Mouse (Mus musculus) erythroid progenitor cell, adult 5-6 weeks (primary cell): ENCODE data around the gene Hoxd10. TPM values are rescaled to one million over a fixed set of nuclear protein-coding genes. Genes with fewer than 3 reads are reported as not detected.

ENCODE experiments used
- ATAC-seq: replicated peaks from 2 replicates; pipeline ENCODE4 v1.8.0; 2016; ENCODE audit warnings: moderate number of reproducible peaks, mild to moderate bottlenecking, moderate TSS enrichment, inconsistent platforms; ENCODE audit not compliant: poor library complexity, low FRiP score, severe bottlenecking
- total RNA-seq, 2 experiments: library from RNA; stranded (forward) in 1 of 2; stranded (reverse) in 1 of 2; fragments of 150-400 nt in 1 of 2; fragments of 186-747, 209-891 nt in 1 of 2; gene quantifications; 2 replicates each; pipeline versions ENCODE4 v1.2.3 to v1.2.4; 2015 to 2017; ENCODE audit warnings: low replicate concordance in 2 of 2

The Hoxd10 gene
- total RNA-seq (2015; ENCODE audit: low replicate concordance), result not detected in 2 replicates
- total RNA-seq (2017; ENCODE audit: low replicate concordance), result not detected in 2 replicates

- ATAC-seq, result no peak
These were observed at the start of gene Hoxd10 for GRCm38 (mm10) chr2:74691022-74691951. TSS of gene Hoxd10 (plus strand) at chr2:74691924.

GRCm38 (mm10) chr2:74642431-74642830 is 49.3 kb upstream of the Hoxd10 start:
- no peak for ATAC-seq

- no peak for ATAC-seq
These were observed 46.1 kb upstream of the Hoxd10 start for GRCm38 (mm10) chr2:74645631-74646030.

- no peak for ATAC-seq
These were observed 44.5 kb upstream of the Hoxd10 start for GRCm38 (mm10) chr2:74647082-74647864.

GRCm38 (mm10) chr2:74652996-74653340 is 38.8 kb upstream of the Hoxd10 start:
- no peak for ATAC-seq

- no peak for ATAC-seq
These were observed 37.8 kb upstream of the Hoxd10 start for GRCm38 (mm10) chr2:74653781-74654535.

GRCm38 (mm10) chr2:74654743-74655419 is 36.8 kb upstream of the Hoxd10 start:
- ATAC-seq, result no peak

- ATAC-seq, result no peak
These were observed 36.3 kb upstream of the Hoxd10 start for GRCm38 (mm10) chr2:74655420-74655781.

GRCm38 (mm10) chr2:74655821-74656631 is 35.7 kb upstream of the Hoxd10 start:
- no peak for ATAC-seq

- no peak for ATAC-seq
These were observed 35.1 kb upstream of the Hoxd10 start for GRCm38 (mm10) chr2:74656632-74657021.

- ATAC-seq, result no peak
These were observed 34.3 kb upstream of the Hoxd10 start for GRCm38 (mm10) chr2:74657251-74658023.

- no peak for ATAC-seq
These were observed 33.6 kb upstream of the Hoxd10 start for GRCm38 (mm10) chr2:74658024-74658666.

- no peak for ATAC-seq
These were observed 32.9 kb upstream of the Hoxd10 start for GRCm38 (mm10) chr2:74658667-74659371.

- no peak for ATAC-seq
These were observed 32.2 kb upstream of the Hoxd10 start, which contains the start of gene Evx2 for GRCm38 (mm10) chr2:74659507-74660005. TSS of gene Evx2 (minus strand) at chr2:74659557.

- no peak for ATAC-seq
These were observed 31.0 kb upstream of the Hoxd10 start for GRCm38 (mm10) chr2:74660421-74661375.

- no peak for ATAC-seq
These were observed 30.0 kb upstream of the Hoxd10 start for GRCm38 (mm10) chr2:74661685-74662084.
